In the genomic region with DNA sequence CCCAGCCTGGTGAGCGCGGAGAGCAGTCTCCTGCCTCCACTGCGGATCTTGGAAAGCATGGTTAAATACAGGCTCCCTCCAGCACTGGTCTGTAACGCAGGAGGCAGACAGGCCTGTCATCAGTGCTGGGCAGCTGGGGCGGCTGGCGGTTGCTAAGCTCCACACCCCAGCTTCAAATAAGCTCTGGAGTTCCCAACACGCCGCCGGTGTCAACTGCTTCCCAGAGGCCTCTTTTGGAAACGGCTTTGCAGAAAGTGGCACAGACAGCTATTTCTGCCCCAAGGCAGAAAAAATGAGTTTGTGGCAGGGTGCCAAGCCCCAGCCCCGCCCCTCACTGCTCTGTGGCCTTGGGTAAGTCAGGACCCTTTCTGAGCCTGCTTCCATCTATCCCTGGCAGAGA, we compare ENCODE assay signal across 8 mouse cellular contexts.
DNase-seq lines count a peak whose midpoint lies in the region; ATAC-seq lines count a peak whose summit lies in the region.
"Had no signal": no experiment of that assay in that cellular context is flagged by ENCODE, and none has a peak within 500 bp of the region (broad histone marks: within the 10 kb centered on the region; RNA-seq: fewer than 3 reads in every experiment).

No protein-coding gene starts in this region.

- 26% methylated on average over 11 of the region's 11 CpGs for WGBS in embryonic facial prominence, embryonic 13.5 days
- 59% methylated on average over 11 of the region's 11 CpGs for whole genome bisulfite sequencing in hindbrain, embryonic 10.5 days
- 34% methylated on average over 11 of the region's 11 CpGs for WGBS in neural tube, embryonic 13.5 days

- H3K9me3 ChIP-seq in embryonic facial prominence, embryonic 13.5 days: no peaks in the 10 kb centered on the region
- H3K9me3 ChIP-seq in hindbrain, embryonic 10.5 days: no peaks in the 10 kb centered on the region
- no peaks in the 10 kb centered on the region for H3K9me3 ChIP-seq in neural tube, embryonic 13.5 days

- peak; percentile 40 to 55 for DNase-seq in layer of hippocampus, postnatal 10 days (ENCODE audit: low spot score in 2 of 2)
- no peak for DNase-seq in layer of hippocampus, postnatal 25 days (ENCODE audit: extremely low spot score in 1 of 2, low spot score in 1 of 2)
- no peak for DNase-seq in hindbrain, embryonic 10.5 days (ENCODE audit: low spot score)
- no peak for DNase-seq in adipocyte (ENCODE audit: low spot score)

- no peak for ATAC-seq in embryonic facial prominence, embryonic 13.5 days (ENCODE audit: insufficient number of reproducible peaks, insufficient read depth, low FRiP score, low TSS enrichment, low read depth)
- ATAC-seq in neural tube, embryonic 13.5 days (ENCODE audit: low read depth): peak; percentile 78
- ATAC-seq in megakaryocyte, adult 5-6 weeks (ENCODE audit: poor library complexity, severe bottlenecking): no peak

- H3K27me3 ChIP-seq in embryonic facial prominence, embryonic 13.5 days: no peaks in the 10 kb centered on the region
- H3K27me3 ChIP-seq in hindbrain, embryonic 10.5 days (ENCODE audit: insufficient read depth, poor library complexity, severe bottlenecking): peaks cover 4% of the 10 kb centered on the region; the same call in 1 of the 2 replicates
- no peaks in the 10 kb centered on the region for H3K27me3 ChIP-seq in neural tube, embryonic 13.5 days

- H3K36me3 ChIP-seq in embryonic facial prominence, embryonic 13.5 days: no peaks in the 10 kb centered on the region
- no peaks in the 10 kb centered on the region for H3K36me3 ChIP-seq in hindbrain, embryonic 10.5 days
- H3K36me3 ChIP-seq in neural tube, embryonic 13.5 days: no peaks in the 10 kb centered on the region

- no peak overlapping the region for H3K4me2 ChIP-seq in embryonic facial prominence, embryonic 13.5 days
- H3K4me2 ChIP-seq in neural tube, embryonic 13.5 days: no peak overlapping the region

- peaks cover 30% of the 10 kb centered on the region for H3K4me1 ChIP-seq in embryonic facial prominence, embryonic 13.5 days
- H3K4me1 ChIP-seq in hindbrain, embryonic 10.5 days (replicated peaks): peaks cover 31% of the 10 kb centered on the region
- H3K4me1 ChIP-seq in neural tube, embryonic 13.5 days (replicated peaks): peaks cover 62% of the 10 kb centered on the region

- H3K4me3 ChIP-seq in embryonic facial prominence, embryonic 13.5 days: no peak overlapping the region
- no peak overlapping the region for H3K4me3 ChIP-seq in hindbrain, embryonic 10.5 days
- no peak overlapping the region for H3K4me3 ChIP-seq in neural tube, embryonic 13.5 days

- peak overlapping the region; percentile 57; the same call in 1 of the 2 replicates for H3K9ac ChIP-seq in embryonic facial prominence, embryonic 13.5 days
- peak overlapping the region; percentile 44; the same call in 1 of the 2 replicates for H3K9ac ChIP-seq in neural tube, embryonic 13.5 days

- H3K27ac ChIP-seq in embryonic facial prominence, embryonic 13.5 days: peak overlapping the region; percentile 57
- 0 out of 2 replicates have a peak overlapping the region, but pooled peaks have one; percentile 23 for H3K27ac ChIP-seq in hindbrain, embryonic 10.5 days
- peak overlapping the region; percentile 71 for H3K27ac ChIP-seq in neural tube, embryonic 13.5 days (replicated peaks)
- H3K27ac ChIP-seq: macrophage had no signal

Comparison
In these comparisons a context has a peak if more than half of its experiments do, and no peak if none do; other contexts are left out.
1. DNase-seq: peak in layer of hippocampus, postnatal 10 days (2 of 2); none in layer of hippocampus, postnatal 25 days (0 of 2), hindbrain, embryonic 10.5 days (single experiment) and adipocyte (single experiment).
2. Peak in every context shown above with its lines, with median percentiles within 50 percentile points of each other: H3K27ac ChIP-seq.